Mouse (Mus musculus) gastrocnemius, postnatal 25 days (tissue): ENCODE measurements around the gene Gse1. TPM values are rescaled to one million over a fixed set of nuclear protein-coding genes. Genes with fewer than 3 reads are reported as not detected.

ENCODE experiments used
- DNase-seq: peaks from one replicate; pipeline ENCODE4 v3.0.0; 2022
- long read RNA-seq, 2 experiments: library from polyadenylated mRNA; stranded (forward); transcript quantifications; one replicate each; pipeline ENCODE4 v2.0.0; 2021
- total RNA-seq, 2 experiments: library from RNA; stranded (reverse); gene quantifications; 1 replicate in 1 of 2; 2 replicates in 1 of 2; pipeline ENCODE4 v1.2.3; 2021

Gene Gse1
- 10 to 100 TPM; 23.1 to 27.1 TPM for total RNA-seq
- long read RNA-seq, experiment 1, partial matches to known transcripts, result 3 of 5 reads
- long read RNA-seq, experiment 1, other reads (novel, unspliced or antisense), result 2 of 5 reads
- long read RNA-seq, experiment 2, full-length matches to known transcripts, result 1 of 12 reads
- long read RNA-seq, experiment 2, partial matches to known transcripts, result 1 of 12 reads
- long read RNA-seq, experiment 2, other reads (novel, unspliced or antisense), result 10 of 12 reads

GRCm38 (mm10) chr8:120227891-120228591 is at the start of gene Gse1:
Gene Gse1, plus strand, starts transcription at chr8:120228456.
- DNase-seq, result peak; percentile 87

- peak; percentile 86 for DNase-seq
Measured at GRCm38 (mm10) chr8:120179027-120179431, 49.2 kb upstream of the Gse1 start.

GRCm38 (mm10) chr8:120180445-120180970 is 47.7 kb upstream of the Gse1 start:
- DNase-seq, result no peak

GRCm38 (mm10) chr8:120181274-120181673 is 47.0 kb upstream of the Gse1 start:
- DNase-seq, result no peak

- no peak for DNase-seq
Measured at GRCm38 (mm10) chr8:120181861-120182414, 46.3 kb upstream of the Gse1 start.

GRCm38 (mm10) chr8:120184366-120184765 is 43.9 kb upstream of the Gse1 start:
- peak; percentile 55 for DNase-seq

- peak; percentile 60 for DNase-seq
Measured at GRCm38 (mm10) chr8:120184850-120185792, 43.1 kb upstream of the Gse1 start.

GRCm38 (mm10) chr8:120186454-120186853 is 41.8 kb upstream of the Gse1 start:
- peak; percentile 80 for DNase-seq

GRCm38 (mm10) chr8:120188510-120188909 is 39.7 kb upstream of the Gse1 start:
- peak; percentile 77 for DNase-seq

- no peak for DNase-seq
Measured at GRCm38 (mm10) chr8:120189440-120189839, 38.8 kb upstream of the Gse1 start.

- peak; percentile 54 for DNase-seq
Measured at GRCm38 (mm10) chr8:120190107-120190809, 38.0 kb upstream of the Gse1 start.

- peak; percentile 97 for DNase-seq
Measured at GRCm38 (mm10) chr8:120190810-120191413, 37.3 kb upstream of the Gse1 start.

GRCm38 (mm10) chr8:120191633-120192032 is 36.6 kb upstream of the Gse1 start:
- DNase-seq, result no peak

- DNase-seq, result no peak
Measured at GRCm38 (mm10) chr8:120192118-120192517, 36.1 kb upstream of the Gse1 start.

GRCm38 (mm10) chr8:120201351-120201750 is 26.9 kb upstream of the Gse1 start:
- no peak for DNase-seq

GRCm38 (mm10) chr8:120202546-120202945 is 25.7 kb upstream of the Gse1 start:
- DNase-seq, result no peak

- peak; percentile 66 for DNase-seq
Measured at GRCm38 (mm10) chr8:120204736-120205360, 23.4 kb upstream of the Gse1 start.

GRCm38 (mm10) chr8:120205916-120206315 is 22.3 kb upstream of the Gse1 start:
- no peak for DNase-seq

GRCm38 (mm10) chr8:120207364-120207763 is 20.9 kb upstream of the Gse1 start:
- DNase-seq, result no peak

- no peak for DNase-seq
Measured at GRCm38 (mm10) chr8:120208113-120208512, 20.1 kb upstream of the Gse1 start.
